Mouse (Mus musculus) layer of hippocampus, adult 2 months (tissue): ENCODE data around the gene Slc9a2. TPM values are rescaled to one million over a fixed set of nuclear protein-coding genes. Genes with fewer than 3 reads are reported as not detected.

Source experiments
- DNase-seq, 2 experiments: peaks; one replicate each; pipeline ENCODE4 v3.0.0; 2022; ENCODE audit warnings: low spot score in 2 of 2
- H3K27ac ChIP-seq: fragments of 200-600 bp; 2 replicates; pipeline ENCODE4 v1.8.1; 2022
- H3K4me3 ChIP-seq: fragments of 200-600 bp; 2 replicates; pipeline ENCODE4 v1.8.1; 2022; ENCODE audit warnings: mild to moderate bottlenecking
- CTCF ChIP-seq: fragments of 200-600 bp; conservative IDR thresholded peaks from 2 replicates; pipeline ENCODE4 v1.8.1; 2022; ENCODE audit warnings: antibody characterized with exemption, mild to moderate bottlenecking, moderate library complexity
- total RNA-seq, 2 experiments: library from RNA; stranded (reverse); gene quantifications; 2 replicates each; pipeline ENCODE4 v1.2.3; 2021

The Slc9a2 gene
- total RNA-seq, 2 experiments from 2014 or later, result 26.0 to 28.2 TPM

DNA sequence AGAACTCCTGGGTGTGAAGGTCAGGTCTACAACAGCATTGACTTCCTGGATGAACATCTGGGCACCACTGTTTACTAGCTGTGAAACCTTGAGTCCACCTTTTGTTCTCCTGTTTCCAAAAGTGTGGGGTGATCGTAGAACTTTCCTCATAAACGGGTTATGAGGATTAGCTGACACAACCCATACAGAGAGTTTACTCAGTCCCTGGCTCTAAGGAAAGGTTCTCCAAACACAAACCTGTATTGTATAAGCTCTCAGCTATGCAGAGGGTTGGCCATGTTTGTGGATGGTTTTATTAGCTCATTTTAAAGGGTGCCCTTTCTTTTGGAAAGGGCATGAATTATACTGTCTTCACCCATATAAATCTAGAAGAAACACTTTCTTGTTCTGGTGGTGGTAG, 60.4 kb downstream of the Slc9a2 start:
- H3K27ac ChIP-seq, result no peak overlapping the region
- no peak for DNase-seq
- no peak overlapping the region for H3K4me3 ChIP-seq
- no peak for TF ChIP-seq CTCF

GRCm38 (mm10) chr1:40746089-40746488, 65.7 kb downstream of the Slc9a2 start:
- H3K27ac ChIP-seq, result no peak overlapping the region
- no peak for DNase-seq
- TF ChIP-seq CTCF, result no peak
- H3K4me3 ChIP-seq, result no peak overlapping the region

- no peak for TF ChIP-seq CTCF
- no peak overlapping the region for H3K4me3 ChIP-seq
- H3K27ac ChIP-seq, result no peak overlapping the region
- DNase-seq, result no peak
These were observed 79.5 kb downstream of the Slc9a2 start for GRCm38 (mm10) chr1:40759751-40760445.

DNA sequence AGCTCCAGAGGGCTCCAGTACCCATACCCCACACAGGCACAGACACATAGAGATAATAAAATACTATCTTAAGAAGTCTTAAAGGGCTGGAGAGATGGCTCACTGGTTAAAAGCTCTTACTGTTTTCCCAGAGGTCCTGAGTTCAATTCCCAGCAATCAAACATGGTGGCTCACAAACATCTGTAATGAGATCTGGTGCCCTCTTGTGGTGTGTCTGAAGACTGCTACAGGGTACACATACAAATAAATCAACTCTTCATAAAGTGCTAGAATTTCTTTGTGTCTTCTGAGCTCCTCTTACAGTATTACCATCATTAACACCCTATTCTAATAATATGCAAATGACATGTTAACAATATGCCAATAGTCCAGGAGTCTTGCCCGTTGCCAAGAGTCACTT, 83.7 kb downstream of the Slc9a2 start:
- peak; percentile 60 for TF ChIP-seq CTCF
- Histone ChIP-seq H3K4me3 (no peak overlapping the region), H3K27ac (no peak overlapping the region)
- DNase-seq, result no peak

DNA sequence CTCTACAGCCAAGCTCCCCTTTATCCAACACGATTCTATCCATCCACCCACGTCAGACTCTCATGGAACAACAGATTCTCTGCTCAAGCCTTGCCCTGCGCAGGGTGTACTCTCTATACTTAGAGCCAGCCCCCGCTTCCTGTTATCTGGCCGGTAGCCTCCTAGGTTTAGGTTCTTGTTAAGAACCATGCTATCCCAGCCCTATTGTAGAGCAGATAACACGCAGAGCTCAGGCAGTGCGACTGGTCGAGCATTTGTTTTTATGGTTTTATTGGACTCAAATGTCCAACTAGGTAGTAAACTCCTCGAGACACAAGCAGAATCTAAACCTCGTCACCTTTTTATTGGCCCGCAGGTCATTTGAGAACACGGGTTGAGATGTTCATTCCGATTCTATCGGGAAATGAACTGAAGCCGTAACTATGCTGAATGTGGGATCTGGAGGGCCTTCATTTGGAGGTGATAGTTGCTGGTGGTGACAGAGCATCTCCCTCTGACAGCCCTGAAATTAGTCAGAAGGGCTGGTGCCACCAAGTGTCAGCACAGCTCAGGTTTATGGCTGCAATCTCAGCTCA, 84.4 kb downstream of the Slc9a2 start:
- no peak for DNase-seq
- Histone ChIP-seq H3K27ac (no peak overlapping the region), H3K4me3 (no peak overlapping the region)
- no peak for TF ChIP-seq CTCF

- Histone ChIP-seq H3K4me3 (no peak overlapping the region), H3K27ac (no peak overlapping the region)
- TF ChIP-seq CTCF, result no peak
- DNase-seq, result no peak
These were observed 85.1 kb downstream of the Slc9a2 start for GRCm38 (mm10) chr1:40765521-40765920.

DNA sequence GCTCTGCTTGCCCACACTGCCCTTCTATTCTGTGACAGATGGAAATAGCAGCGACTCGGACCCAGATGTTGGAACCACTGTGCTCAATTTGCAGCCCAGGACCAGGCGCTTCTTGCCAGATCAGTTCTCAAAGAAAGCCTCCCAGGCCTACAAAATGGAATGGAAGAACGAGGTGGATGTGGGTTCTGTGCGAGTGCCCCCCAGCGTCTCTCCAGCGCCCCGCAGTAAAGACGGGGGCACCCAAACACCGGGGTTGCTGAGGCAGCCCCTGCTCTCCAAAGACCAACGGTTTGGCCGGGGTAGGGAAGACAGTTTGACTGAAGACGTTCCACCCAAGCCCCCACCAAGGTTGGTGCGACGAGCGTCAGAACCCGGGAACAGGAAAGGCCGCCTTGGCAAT, 87.2 kb downstream of the Slc9a2 start:
- no peak overlapping the region for H3K4me3 ChIP-seq
- TF ChIP-seq CTCF, result no peak
- no peak for DNase-seq

DNA sequence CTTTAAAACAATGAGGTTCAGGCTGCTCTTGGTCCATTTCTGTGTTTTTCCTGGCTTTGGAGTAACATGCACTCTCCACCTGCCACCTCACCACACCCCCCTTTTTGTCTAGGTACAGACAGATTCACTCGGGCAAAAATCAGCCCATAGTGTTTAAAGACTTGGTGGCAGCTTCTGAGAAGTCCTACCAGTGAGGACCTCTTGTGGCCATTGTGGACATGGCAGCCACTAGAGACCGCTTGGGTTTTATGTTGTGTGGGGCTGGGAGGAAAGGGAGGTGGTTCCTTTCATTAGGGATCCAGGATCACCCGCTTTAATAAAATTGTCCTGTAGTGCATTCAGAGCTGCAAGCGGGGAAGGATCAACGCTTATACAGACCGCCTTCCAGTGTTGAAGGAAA, 88.2 kb downstream of the Slc9a2 start:
- Histone ChIP-seq H3K4me3 (no peak overlapping the region), H3K27ac (no peak overlapping the region)
- DNase-seq, result peak in 1 of 2 experiments; percentile 34
- TF ChIP-seq CTCF, result peak; percentile 84

More for the DNA sequence above, 87.2 kb downstream of the Slc9a2 start:
- H3K27ac ChIP-seq, result no peak overlapping the region

DNA sequence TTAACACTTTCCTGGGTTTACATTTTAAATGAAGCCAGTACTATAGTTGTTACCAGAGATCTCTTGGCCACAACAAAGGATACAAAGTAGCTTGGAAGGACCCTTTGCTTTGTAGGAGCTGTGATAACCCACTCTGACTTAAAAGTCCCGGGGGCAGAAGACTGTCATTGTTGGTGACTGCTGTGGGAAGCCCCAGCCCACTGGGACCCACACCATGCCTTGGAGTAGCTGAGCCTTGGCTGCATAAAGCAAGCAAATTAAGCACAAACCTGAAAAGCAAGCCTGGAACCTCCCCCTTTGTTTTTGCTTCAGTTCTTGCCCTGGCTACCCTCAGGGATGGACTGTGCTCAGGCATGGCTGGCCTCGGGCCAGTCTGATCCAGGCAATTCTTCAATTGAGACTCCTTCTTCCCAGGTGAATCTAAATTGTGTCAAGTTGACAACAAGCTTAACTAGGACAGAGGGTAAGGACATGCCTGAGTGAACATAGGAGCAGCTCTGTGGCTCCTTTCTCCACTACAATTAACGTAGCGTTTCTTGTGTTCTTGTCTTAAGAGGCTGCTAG, 89.0 kb downstream of the Slc9a2 start:
- DNase-seq, result no peak
- Histone ChIP-seq H3K4me3 (no peak overlapping the region), H3K27ac (no peak overlapping the region)
- TF ChIP-seq CTCF, result no peak

- no peak for TF ChIP-seq CTCF
- Histone ChIP-seq H3K27ac (no peak overlapping the region), H3K4me3 (no peak overlapping the region)
- DNase-seq, result no peak
These were observed 91.0 kb downstream of the Slc9a2 start for GRCm38 (mm10) chr1:40771196-40771970.

DNA sequence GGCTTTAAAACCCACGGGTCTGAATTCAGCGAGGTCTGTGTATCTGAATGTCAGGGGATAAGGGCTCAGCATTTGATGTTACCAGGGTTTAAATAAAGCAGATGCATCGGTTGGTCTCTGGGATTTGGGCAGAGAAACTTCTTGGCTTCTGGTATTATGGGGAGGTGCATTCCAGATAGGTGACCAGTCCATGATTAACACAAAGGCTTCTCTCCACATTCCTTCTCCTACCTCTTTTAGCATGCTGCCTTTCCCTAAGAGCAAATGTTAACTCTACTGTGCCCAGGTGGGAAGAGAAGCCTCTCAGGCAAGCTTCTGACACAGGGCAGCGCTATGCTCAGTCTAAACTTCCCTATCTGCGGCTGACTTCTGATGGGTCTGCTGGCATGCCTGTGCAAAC, 92.9 kb downstream of the Slc9a2 start:
- Histone ChIP-seq H3K27ac (no peak overlapping the region), H3K4me3 (no peak overlapping the region)
- no peak for TF ChIP-seq CTCF
- DNase-seq, result no peak

DNA sequence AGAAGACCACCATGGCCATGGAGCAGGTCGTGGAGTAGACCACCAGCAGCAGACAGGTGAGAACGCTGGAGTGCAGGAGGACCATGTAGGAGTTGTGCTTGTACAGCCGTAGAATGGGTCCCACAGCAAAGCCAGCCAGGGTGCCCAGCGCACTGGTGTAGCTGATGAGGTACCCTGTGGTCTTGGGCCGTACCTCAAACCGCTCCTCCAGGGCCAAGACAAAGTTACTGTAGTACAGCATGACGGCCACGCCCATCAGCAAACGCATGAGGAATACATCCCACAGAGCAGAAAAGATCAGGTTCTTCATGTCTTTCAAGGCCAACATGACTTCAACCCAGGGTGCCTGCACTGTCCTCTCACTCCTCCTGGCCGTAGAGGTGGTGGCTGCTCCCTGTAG, 93.7 kb downstream of the Slc9a2 start:
- no peak for TF ChIP-seq CTCF
- Histone ChIP-seq H3K27ac (no peak overlapping the region), H3K4me3 (no peak overlapping the region)
- DNase-seq, result no peak

DNA sequence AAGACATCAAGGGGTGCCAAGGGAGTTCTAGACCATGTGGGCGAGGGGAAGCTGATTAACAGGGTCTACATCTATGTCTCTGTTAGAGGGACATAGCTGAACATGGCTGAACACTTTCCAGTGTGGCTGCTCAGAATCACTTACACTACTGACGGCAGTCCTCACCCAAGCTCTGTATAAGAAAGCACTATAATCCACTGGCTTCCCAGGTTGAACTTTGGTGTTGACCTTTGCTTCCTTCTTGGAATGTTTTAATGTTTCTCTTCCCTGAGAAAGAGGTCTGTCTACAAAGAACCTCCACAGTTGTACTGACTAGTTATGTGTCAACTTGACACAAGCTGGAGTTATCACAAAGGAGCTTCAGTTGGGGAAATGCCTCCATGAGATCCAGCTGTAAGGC, 95.7 kb downstream of the Slc9a2 start:
- Histone ChIP-seq H3K4me3 (no peak overlapping the region), H3K27ac (no peak overlapping the region)
- TF ChIP-seq CTCF, result no peak
- no peak for DNase-seq
